Mouse (Mus musculus) fibroblast of lung, adult 2 months (primary cell): Measurements from ENCODE around the gene Mapk14.

Experiments
- DNase-seq: peaks from one replicate; pipeline ENCODE4 v3.0.0-alpha.2; 2011; ENCODE audit warnings: low read depth

The Mapk14 gene

DNA sequence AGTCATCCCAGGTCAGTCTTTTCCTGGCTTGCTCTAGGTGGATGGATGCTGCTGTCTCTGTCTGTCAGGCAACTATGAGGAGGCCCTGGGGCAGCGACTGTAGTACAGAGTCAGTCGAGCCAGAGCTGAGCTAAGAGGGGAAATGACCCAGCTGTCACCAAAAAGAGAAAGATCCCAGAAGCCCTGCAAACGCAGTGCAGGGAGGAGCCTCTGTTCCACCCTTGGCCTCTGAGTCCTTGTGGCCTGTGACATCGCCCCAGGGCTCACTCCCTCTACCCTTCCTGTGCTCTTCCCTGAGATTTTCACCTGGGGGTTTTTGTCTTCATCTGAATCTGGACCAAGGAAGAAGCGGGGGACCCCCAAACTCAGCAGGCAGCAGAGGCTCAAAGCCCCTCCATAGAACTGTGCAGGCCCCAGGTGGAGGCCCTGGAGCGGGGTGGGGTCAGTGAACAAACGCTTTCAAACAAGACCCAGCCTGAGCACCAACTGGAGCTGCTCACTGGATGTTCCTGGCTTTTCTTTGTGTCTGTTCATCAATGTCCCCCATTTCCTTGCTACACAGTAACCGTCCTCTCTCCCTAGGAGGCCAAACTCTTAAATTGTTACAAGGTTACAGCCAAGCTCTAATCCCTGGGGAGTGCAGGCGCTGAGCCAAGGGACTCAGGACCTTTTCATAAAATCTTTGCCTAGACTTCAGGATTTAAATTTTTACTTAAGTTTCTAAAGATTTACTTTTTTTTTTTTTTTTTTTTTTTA lies 90.3 kb downstream of the Mapk14 start:
- DNase-seq: no peak

- DNase-seq: no peak
Observed at GRCm38 (mm10) chr17:28785036-28785435, 93.9 kb downstream of the Mapk14 start.

GRCm38 (mm10) chr17:28787507-28787906 lies 96.4 kb downstream of the Mapk14 start:
- DNase-seq: no peak

GRCm38 (mm10) chr17:28797031-28797430 lies 105.9 kb downstream of the Mapk14 start:
- DNase-seq: no peak
